Comparison of ENCODE assay signal across 9 mouse cellular contexts in the genomic region with DNA sequence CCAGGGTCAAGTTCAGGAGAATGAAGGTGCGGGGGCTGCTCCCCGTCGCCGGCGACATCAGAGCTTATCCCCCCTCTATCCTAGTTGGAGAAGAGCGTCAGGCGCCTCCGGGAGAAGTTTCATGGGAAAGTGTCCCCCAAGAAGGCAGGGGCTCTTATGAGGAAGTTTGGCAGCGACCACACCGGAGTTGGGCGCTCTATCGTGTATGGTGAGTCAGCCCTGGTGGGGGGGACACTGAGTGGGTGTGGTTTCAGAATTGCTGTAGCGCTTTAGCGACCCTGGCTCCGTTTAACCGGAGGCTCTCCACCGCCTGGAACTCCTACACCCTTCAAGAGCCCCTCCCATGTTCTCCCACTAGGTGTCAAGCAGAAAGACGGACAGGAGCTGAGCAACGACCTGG. TPM values are rescaled to one million over a fixed set of nuclear protein-coding genes. Genes with fewer than 3 reads are reported as not detected.
DNase-seq lines count a peak whose midpoint lies in the region; ATAC-seq and TF ChIP-seq lines count a peak whose summit lies in the region.
"Had no signal": no experiment of that assay in that cellular context is flagged by ENCODE, and none has a peak within 500 bp of the region (broad histone marks: within the 10 kb centered on the region; RNA-seq: fewer than 3 reads in every experiment).

No protein-coding gene starts in this region.

- no peak overlapping the region for H3K27ac ChIP-seq in hindbrain, embryonic 15.5 days (replicated peaks)

- peak overlapping the region; percentile 61 for H3K4me3 ChIP-seq in lung, adult 2 months (replicated peaks; ENCODE audit: extremely low read depth, low read depth, low read length)
- peak overlapping the region; percentile 43 for H3K4me3 ChIP-seq in hindbrain, embryonic 15.5 days

- peak; percentile 40 to 73 for DNase-seq in adrenal gland, adult (ENCODE audit: inconsistent age in 2 of 2, low spot score in 1 of 2)
- DNase-seq in adrenal gland, postnatal 25 days: no peak
- no peak for DNase-seq in lung, adult 2 months
- DNase-seq in lung, postnatal 25 days (ENCODE audit: low spot score): no peak
- DNase-seq in spleen, postnatal 14 days (ENCODE audit: low spot score in 2 of 2): no peak
- DNase-seq in gastrocnemius, adult 18-20 months (ENCODE audit: low spot score): no peak

- H3K36me3 ChIP-seq in hindbrain, embryonic 15.5 days: no peaks in the 10 kb centered on the region

- no peak for ATAC-seq in hindbrain, embryonic 15.5 days (ENCODE audit: low FRiP score, low read depth)
- ATAC-seq in megakaryocyte progenitor cell, adult 5-6 weeks (replicated peaks; ENCODE audit: poor library complexity): peak; percentile 64

- peaks cover 4% of the 10 kb centered on the region; the same call in 1 of the 2 replicates for H3K4me1 ChIP-seq in lung, adult 2 months (ENCODE audit: control insufficient read depth, insufficient read depth, low read length)
- H3K4me1 ChIP-seq in hindbrain, embryonic 15.5 days (replicated peaks): peaks cover 6% of the 10 kb centered on the region; the same call in 1 of the 2 replicates

- H3K9me3 ChIP-seq in hindbrain, embryonic 15.5 days: no peaks in the 10 kb centered on the region

- peak overlapping the region; percentile 30; the same call in 1 of the 2 replicates for H3K9ac ChIP-seq in hindbrain, embryonic 15.5 days

- no peak for TF ChIP-seq POLR2A in lung, adult 2 months (IDR thresholded peaks at IDR 0.05; ENCODE audit: borderline replicate concordance, extremely low read depth, low read depth, low read length)

- TF ChIP-seq CTCF in lung, adult 2 months (IDR thresholded peaks at IDR 0.05; ENCODE audit: insufficient read depth, low read length): no peak

- WGBS in lung, adult 2 months: 5% methylated on average over 19 of the region's 19 CpGs
- 5% methylated on average over 19 of the region's 19 CpGs for WGBS in hindbrain, embryonic 15.5 days

- peaks cover 40% of the 10 kb centered on the region for H3K27me3 ChIP-seq in hindbrain, embryonic 15.5 days

- H3K4me2 ChIP-seq in hindbrain, embryonic 15.5 days: peak overlapping the region; percentile 60

RNA-seq across cellular contexts. Expression of a gene that starts 0.8 kb away (rescaled TPM):
- 22.5 and 33.4 TPM in 2 replicates for total RNA-seq in adrenal gland, postnatal 25 days (2021)
- 95.9 and 105 TPM in 2 replicates for polyA plus RNA-seq in lung, adult 2 months (2012; rRNA removed)
- polyA plus RNA-seq in hindbrain, embryonic 15.5 days (2015; fragmentation: Nextera tagmentation; extraction: Ambion mirVana): 12.9 and 13.2 TPM in 2 replicates
- total RNA-seq in megakaryocyte progenitor cell, adult 5-6 weeks (2015): 11.8 and 16.3 TPM in 2 replicates
- 18.1 and 24.1 TPM in 2 replicates for total RNA-seq in megakaryocyte progenitor cell, adult 5-6 weeks (2017)
- total RNA-seq in gastrocnemius, adult 18-20 months (2021): 1 to 10 TPM; 1.8 to 2.8 TPM

RNA-seq across cellular contexts. Expression of a gene that starts 10.3 kb away (rescaled TPM):
- 2.9 and 3.7 TPM in 2 replicates for total RNA-seq in adrenal gland, postnatal 25 days (2021)
- polyA plus RNA-seq in lung, adult 2 months (2012; rRNA removed): 2.8 and 3.5 TPM in 2 replicates
- polyA plus RNA-seq in hindbrain, embryonic 15.5 days (2015; fragmentation: Nextera tagmentation; extraction: Ambion mirVana): 14.7 and 15.1 TPM in 2 replicates
- 0.73 and 0.81 TPM in 2 replicates for total RNA-seq in megakaryocyte progenitor cell, adult 5-6 weeks (2015)
- 0.54 and 0.87 TPM in 2 replicates for total RNA-seq in megakaryocyte progenitor cell, adult 5-6 weeks (2017)
- total RNA-seq in gastrocnemius, adult 18-20 months (2021): 1 to 10 TPM; 5.9 to 7.3 TPM

RNA-seq across cellular contexts. Expression of a gene that starts 18.7 kb away (rescaled TPM):
- total RNA-seq in adrenal gland, postnatal 25 days (2021): 37.2 and 37.3 TPM in 2 replicates
- polyA plus RNA-seq in lung, adult 2 months (2012; rRNA removed): 36.2 and 49.8 TPM in 2 replicates
- 46.3 and 47.5 TPM in 2 replicates for polyA plus RNA-seq in hindbrain, embryonic 15.5 days (2015; fragmentation: Nextera tagmentation; extraction: Ambion mirVana)
- 46.8 and 49.6 TPM in 2 replicates for total RNA-seq in megakaryocyte progenitor cell, adult 5-6 weeks (2015)
- total RNA-seq in megakaryocyte progenitor cell, adult 5-6 weeks (2017): 147 and 151 TPM in 2 replicates
- total RNA-seq in gastrocnemius, adult 18-20 months (2021): 1 to 10 TPM; 6.6 to 6.9 TPM

RNA-seq across cellular contexts. Expression of a gene that starts 29.2 kb away (rescaled TPM):
- 143 and 150 TPM in 2 replicates for total RNA-seq in adrenal gland, postnatal 25 days (2021)
- polyA plus RNA-seq in lung, adult 2 months (2012; rRNA removed): 88.4 and 93.6 TPM in 2 replicates
- 249 and 256 TPM in 2 replicates for polyA plus RNA-seq in hindbrain, embryonic 15.5 days (2015; fragmentation: Nextera tagmentation; extraction: Ambion mirVana)
- 211 and 217 TPM in 2 replicates for total RNA-seq in megakaryocyte progenitor cell, adult 5-6 weeks (2015)
- total RNA-seq in megakaryocyte progenitor cell, adult 5-6 weeks (2017): 234 and 248 TPM in 2 replicates
- 100 to 1,000 TPM in 1 of 2 experiments, 10 to 100 TPM in 1; 98.6 to 100 TPM for total RNA-seq in gastrocnemius, adult 18-20 months (2021)

RNA-seq across cellular contexts. Expression of a gene that starts 50.9 kb away (rescaled TPM):
- total RNA-seq in adrenal gland, postnatal 25 days (2021): not detected in 2 replicates
- not detected in 2 replicates for polyA plus RNA-seq in lung, adult 2 months (2012; rRNA removed)
- not detected in 2 replicates for polyA plus RNA-seq in hindbrain, embryonic 15.5 days (2015; fragmentation: Nextera tagmentation; extraction: Ambion mirVana)
- total RNA-seq in megakaryocyte progenitor cell, adult 5-6 weeks (2015): not detected in 2 replicates
- total RNA-seq in megakaryocyte progenitor cell, adult 5-6 weeks (2017): not detected in 2 replicates
- total RNA-seq in gastrocnemius, adult 18-20 months (2021): 1 to 10 TPM in 1 of 2 experiments, under 1 TPM in 1; 0.48 to 1.7 TPM
- total RNA-seq: heart, postnatal 36 days had no signal

Comparison
In these comparisons a context has a peak if more than half of its experiments do, and no peak if none do; other contexts are left out.
1. DNase-seq: peak in adrenal gland, adult (2 of 2); none in adrenal gland, postnatal 25 days (single experiment), lung, adult 2 months (single experiment), lung, postnatal 25 days (single experiment), spleen, postnatal 14 days (0 of 2) and gastrocnemius, adult 18-20 months (single experiment).